Mouse (Mus musculus) megakaryocyte, embryonic 14.5 days (primary cell): ENCODE measurements around the gene Crot. TPM values are rescaled to one million over a fixed set of nuclear protein-coding genes. Genes with fewer than 3 reads are reported as not detected.

Experiments
- H3K27me3 ChIP-seq: replicated peaks from 2 replicates; pipeline ENCODE3; 2012; ENCODE audit warnings: inconsistent platforms
- H3K36me3 ChIP-seq: replicated peaks from 2 replicates; pipeline ENCODE3; 2012; ENCODE audit warnings: low read length, inconsistent platforms, mixed read lengths
- H3K4me1 ChIP-seq: 2 replicates; pipeline ENCODE4 v1.6.1; 2012; ENCODE audit warnings: inconsistent platforms
- H3K4me3 ChIP-seq: replicated peaks from 2 replicates; pipeline ENCODE3; 2012; ENCODE audit warnings: moderate library complexity, mild to moderate bottlenecking, inconsistent platforms
- H3K9me3 ChIP-seq: 2 replicates; pipeline ENCODE4 v1.6.1; 2012; ENCODE audit warnings: inconsistent platforms
- FLI1 ChIP-seq: IDR thresholded peaks from 2 replicates; pipeline ENCODE4 v1.6.1; 2012; ENCODE audit warnings: low read length, inconsistent platforms, mixed read lengths
- GATA1 ChIP-seq: IDR thresholded peaks from 3 replicates; pipeline ENCODE4 v1.6.1; 2012; ENCODE audit warnings: mixed read lengths, low read length, inconsistent platforms, borderline replicate concordance
- polyA plus RNA-seq: library from polyadenylated mRNA; stranded (reverse); fragments of >175 nt; gene quantifications from 2 replicates; pipeline ENCODE4 v1.2.3, GENCODE M21; 2012; ENCODE audit warnings: low replicate concordance; ENCODE audit not compliant: insufficient read depth

Crot gene
- polyA plus RNA-seq, 1 experiment, result 0.83 TPM

DNA sequence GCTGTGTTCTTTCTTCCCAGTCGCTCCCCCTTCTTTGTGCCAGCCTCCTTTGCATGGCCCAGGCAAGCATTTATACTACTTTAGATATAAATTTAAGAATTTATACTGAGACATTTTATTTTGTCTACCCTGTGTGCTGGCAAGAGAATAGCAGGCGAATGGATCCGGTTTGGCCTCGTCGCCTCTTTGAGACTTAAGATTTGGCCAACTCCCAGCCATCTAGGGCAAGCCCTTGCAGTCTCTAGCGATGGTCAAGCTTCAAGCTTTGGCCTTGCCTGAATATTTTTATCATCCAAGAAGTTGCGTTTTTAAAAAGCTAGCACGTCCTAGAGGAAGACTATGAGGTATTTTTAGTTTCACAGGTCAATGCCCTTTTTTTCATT is 380 bp upstream of the Crot start:
- Histone ChIP-seq H3K9me3 (no peaks in the 10 kb centered on the region), H3K4me3 (peak overlapping the region; percentile 98), H3K27me3 (no peaks in the 10 kb centered on the region), H3K36me3 (peaks cover 20% of the 10 kb centered on the region), H3K4me1 (peaks cover 18% of the 10 kb centered on the region)
- no peak for TF ChIP-seq GATA1
- TF ChIP-seq FLI1, result no peak

DNA sequence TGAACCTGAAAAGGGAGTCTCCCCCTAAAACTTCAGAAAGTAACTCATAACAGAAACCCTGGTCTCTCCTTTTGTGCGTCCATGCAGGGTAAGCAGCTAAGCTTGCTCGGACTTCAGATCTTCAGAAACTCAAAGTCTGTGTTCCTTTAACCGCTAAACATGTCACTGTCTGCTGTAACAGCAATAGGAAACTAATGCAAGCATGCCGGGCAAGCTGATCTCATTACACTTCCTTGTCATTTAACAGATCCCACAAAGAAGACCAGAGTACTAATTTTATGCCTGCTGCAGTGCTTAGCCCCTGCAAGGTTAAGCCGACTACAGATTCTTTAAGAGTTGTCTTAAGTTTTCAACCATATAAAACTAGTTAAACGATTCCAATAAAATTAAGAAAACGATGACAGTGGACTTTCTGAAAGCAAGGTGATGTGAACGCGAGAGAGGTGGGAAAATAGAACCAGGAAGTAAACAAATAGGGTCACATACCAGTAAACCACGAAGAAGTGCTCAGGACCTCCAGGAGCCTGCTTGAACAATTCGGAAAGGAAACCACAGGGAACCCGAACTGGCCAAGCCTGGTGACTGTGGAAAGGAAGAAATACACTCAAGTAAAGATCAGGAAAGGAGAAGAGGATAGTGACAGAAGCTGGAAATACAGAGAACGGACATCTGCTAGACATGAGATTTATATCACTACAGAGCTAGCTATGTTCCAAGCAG is 998 bp downstream of the Crot start:
- H3K27me3 ChIP-seq, result no peaks in the 10 kb centered on the region
- TF ChIP-seq GATA1, result no peak
- TF ChIP-seq FLI1, result no peak
- peaks cover 25% of the 10 kb centered on the region for H3K4me1 ChIP-seq
- peak overlapping the region; percentile 98 for H3K4me3 ChIP-seq
- H3K36me3 ChIP-seq, result peaks cover 34% of the 10 kb centered on the region
- no peaks in the 10 kb centered on the region for H3K9me3 ChIP-seq

DNA sequence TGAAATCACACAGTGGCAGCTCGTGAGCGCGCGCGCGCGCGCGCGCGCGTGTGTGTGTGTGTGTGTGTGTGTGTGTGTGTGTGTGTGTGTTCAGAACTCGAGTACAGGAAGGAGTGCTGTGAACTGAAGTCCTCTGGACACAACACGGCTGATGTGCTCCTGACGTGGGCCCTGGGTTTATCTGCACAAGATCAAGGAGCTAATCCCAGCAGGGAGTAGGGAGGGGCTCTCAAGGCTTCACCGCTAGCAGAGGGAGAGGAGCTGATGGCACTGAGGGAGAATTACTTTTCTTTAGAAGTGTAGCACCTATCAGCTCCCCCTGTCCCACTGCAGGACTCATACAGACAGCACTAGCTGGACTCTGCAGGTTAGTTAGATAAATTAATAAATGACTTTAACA is 5.5 kb downstream of the Crot start:
- peaks cover 76% of the 10 kb centered on the region for H3K36me3 ChIP-seq
- no peak for TF ChIP-seq FLI1
- no peak for TF ChIP-seq GATA1

DNA sequence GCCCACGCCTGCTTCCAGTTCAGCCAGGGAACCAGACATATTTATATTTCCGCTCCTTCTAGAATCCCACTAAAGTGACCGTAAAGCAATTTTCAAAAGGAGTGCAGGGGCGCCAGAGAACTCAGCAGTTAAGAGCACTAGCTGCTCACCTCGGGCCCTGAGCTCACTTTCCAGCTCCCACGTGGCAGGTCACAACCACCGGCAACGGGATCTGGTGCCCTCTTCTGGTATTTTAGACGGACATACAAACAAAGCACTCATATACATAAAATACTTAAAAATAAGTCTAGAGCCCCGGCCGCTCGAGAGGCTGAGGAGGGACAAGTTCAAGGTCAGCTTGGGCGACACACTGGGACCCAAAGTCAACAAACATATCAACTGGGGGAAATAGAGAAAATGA is 6.6 kb downstream of the Crot start:
- H3K36me3 ChIP-seq, result peaks cover 87% of the 10 kb centered on the region
- H3K9me3 ChIP-seq, result no peaks in the 10 kb centered on the region
- H3K27me3 ChIP-seq, result no peaks in the 10 kb centered on the region
- no peak overlapping the region for H3K4me3 ChIP-seq
- H3K4me1 ChIP-seq, result peaks cover 20% of the 10 kb centered on the region
- TF ChIP-seq FLI1 (no peak), GATA1 (no peak)

More for the DNA sequence above, 5.5 kb downstream of the Crot start:
- no peaks in the 10 kb centered on the region for H3K9me3 ChIP-seq
- peaks cover 25% of the 10 kb centered on the region for H3K4me1 ChIP-seq
- no peak overlapping the region for H3K4me3 ChIP-seq
- H3K27me3 ChIP-seq, result no peaks in the 10 kb centered on the region

DNA sequence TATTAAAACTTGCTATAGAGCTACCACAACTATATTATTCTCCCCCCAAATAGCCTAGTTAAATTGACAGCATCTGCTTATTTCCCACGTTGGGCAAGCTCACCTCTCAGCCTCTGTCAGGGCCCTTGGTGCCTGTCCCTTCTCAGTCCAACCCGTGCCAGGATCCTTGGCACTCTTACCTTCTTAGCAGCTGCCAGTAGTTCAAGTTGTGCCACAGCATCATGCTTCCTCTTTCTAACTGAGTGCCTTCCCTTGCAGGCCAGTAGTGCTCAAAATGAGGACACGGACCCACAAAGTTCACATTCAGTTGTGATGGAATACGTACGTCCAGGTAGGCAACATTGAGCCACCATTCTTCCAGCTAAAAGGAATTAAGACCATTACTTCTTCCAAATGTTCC is 9.2 kb downstream of the Crot start:
- peaks cover 6% of the 10 kb centered on the region; the same call in 1 of the 2 replicates for H3K4me1 ChIP-seq
- peaks cover 95% of the 10 kb centered on the region for H3K36me3 ChIP-seq
- no peak overlapping the region for H3K4me3 ChIP-seq
- H3K9me3 ChIP-seq, result no peaks in the 10 kb centered on the region
- TF ChIP-seq GATA1 (no peak), FLI1 (no peak)
- H3K27me3 ChIP-seq, result no peaks in the 10 kb centered on the region

GRCm38 (mm10) chr5:8985470-8985869 is 11.7 kb downstream of the Crot start:
- peaks cover 97% of the 10 kb centered on the region for H3K36me3 ChIP-seq

GRCm38 (mm10) chr5:8974721-8975120 is 22.4 kb downstream of the Crot start:
- TF ChIP-seq FLI1 (no peak), GATA1 (no peak)
- Histone ChIP-seq H3K4me3 (no peak overlapping the region), H3K9me3 (no peaks in the 10 kb centered on the region), H3K36me3 (peaks cover 85% of the 10 kb centered on the region), H3K27me3 (no peaks in the 10 kb centered on the region), H3K4me1 (peaks cover 7% of the 10 kb centered on the region; the same call in 1 of the 2 replicates)

More at GRCm38 (mm10) chr5:8985470-8985869, 11.7 kb downstream of the Crot start:
- Histone ChIP-seq H3K27me3 (no peaks in the 10 kb centered on the region), H3K9me3 (no peaks in the 10 kb centered on the region), H3K4me3 (no peak overlapping the region), H3K4me1 (no peaks in the 10 kb centered on the region)
- no peak for TF ChIP-seq GATA1
- TF ChIP-seq FLI1, result no peak

DNA sequence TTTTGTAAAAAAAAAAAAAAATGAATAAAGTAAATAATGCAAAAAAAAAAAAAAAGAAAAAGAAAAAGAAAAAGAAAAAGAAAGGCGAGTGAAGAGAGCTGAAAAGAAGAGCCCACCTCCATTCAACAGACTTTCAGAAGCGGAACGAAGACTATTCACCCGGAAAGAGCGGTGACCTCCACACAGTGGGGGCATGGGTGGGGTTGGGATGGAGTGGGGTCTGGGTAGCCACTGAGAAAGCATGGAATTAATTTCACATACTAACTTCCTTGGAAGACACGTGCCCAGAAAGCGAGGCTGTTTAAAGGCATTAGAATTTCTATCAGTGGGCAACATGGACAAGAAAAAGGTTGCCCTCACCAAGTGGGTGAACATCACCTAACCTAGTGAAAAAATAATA is 24.8 kb downstream of the Crot start:
- H3K9me3 ChIP-seq, result no peaks in the 10 kb centered on the region
- H3K27me3 ChIP-seq, result no peaks in the 10 kb centered on the region
- H3K4me3 ChIP-seq, result no peak overlapping the region
- TF ChIP-seq FLI1 (no peak), GATA1 (no peak)
- peaks cover 7% of the 10 kb centered on the region; the same call in 1 of the 2 replicates for H3K4me1 ChIP-seq
- peaks cover 91% of the 10 kb centered on the region for H3K36me3 ChIP-seq

DNA sequence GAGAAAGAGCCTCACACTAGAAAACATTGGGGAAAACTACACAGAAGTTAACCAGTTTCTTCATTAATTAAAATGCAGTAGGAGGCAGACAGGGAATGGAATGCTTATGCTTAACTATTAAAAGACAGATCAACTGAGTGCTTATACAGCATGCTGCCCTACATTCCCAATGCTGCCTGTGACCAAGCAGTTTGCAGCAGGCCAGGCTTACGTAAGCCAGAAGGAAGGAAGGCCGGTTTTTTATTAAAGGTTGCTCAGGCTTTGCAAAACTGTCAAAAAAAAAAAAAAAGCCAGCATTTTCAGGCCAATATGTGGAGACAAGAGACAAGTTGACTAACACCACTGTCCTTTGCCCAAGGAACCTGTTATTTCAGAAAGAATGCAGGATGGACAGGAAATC is 26.4 kb downstream of the Crot start:
- no peak for TF ChIP-seq GATA1
- no peak overlapping the region for H3K4me3 ChIP-seq
- H3K4me1 ChIP-seq, result peaks cover 7% of the 10 kb centered on the region; the same call in 1 of the 2 replicates
- no peaks in the 10 kb centered on the region for H3K27me3 ChIP-seq
- peaks cover 92% of the 10 kb centered on the region for H3K36me3 ChIP-seq
- no peaks in the 10 kb centered on the region for H3K9me3 ChIP-seq

GRCm38 (mm10) chr5:8964487-8964886 is 32.6 kb downstream of the Crot start:
- no peaks in the 10 kb centered on the region for H3K27me3 ChIP-seq
- peaks cover 67% of the 10 kb centered on the region for H3K36me3 ChIP-seq
- H3K4me1 ChIP-seq, result 0 out of 2 replicates have a peak, but pooled peaks cover 5% of the 10 kb centered on the region
- H3K9me3 ChIP-seq, result no peaks in the 10 kb centered on the region; the same call in 1 of the 2 replicates
- no peak for TF ChIP-seq FLI1
- H3K4me3 ChIP-seq, result no peak overlapping the region

DNA sequence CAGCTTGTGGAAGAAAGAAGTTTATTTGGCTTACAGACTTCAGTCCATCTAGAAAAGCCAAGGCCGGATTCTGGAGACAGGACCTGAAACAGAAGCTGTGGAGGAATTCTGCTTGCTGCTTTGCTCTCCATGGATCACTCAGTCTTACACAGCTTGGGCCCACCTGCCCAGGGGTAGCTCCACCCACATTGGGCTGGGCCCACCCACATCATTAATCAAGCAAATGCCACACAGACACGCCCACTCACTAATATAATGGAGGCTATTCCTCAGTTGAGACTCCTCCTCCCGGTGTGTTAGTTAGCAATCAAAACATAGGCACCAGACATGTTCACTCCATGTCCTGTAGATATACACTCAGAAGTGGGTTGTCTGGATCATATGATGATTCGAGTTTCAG is 36.6 kb downstream of the Crot start:
- Histone ChIP-seq H3K4me1 (0 out of 2 replicates have a peak, but pooled peaks cover 5% of the 10 kb centered on the region), H3K36me3 (peaks cover 28% of the 10 kb centered on the region), H3K9me3 (no peaks in the 10 kb centered on the region; the same call in 1 of the 2 replicates), H3K4me3 (no peak overlapping the region), H3K27me3 (no peaks in the 10 kb centered on the region)
- no peak for TF ChIP-seq GATA1
